Mouse (Mus musculus): ENCODE data around the gene Hnrnpdl. TPM values are rescaled to one million over a fixed set of nuclear protein-coding genes. Genes with fewer than 3 reads are reported as not detected.
A peak's percentile ranks its signal among the peaks of the same experiment; 100 is the strongest.

The Hnrnpdl gene
- polyA plus RNA-seq, 1 experiment from 2014 or later = 148 TPM

DNA sequence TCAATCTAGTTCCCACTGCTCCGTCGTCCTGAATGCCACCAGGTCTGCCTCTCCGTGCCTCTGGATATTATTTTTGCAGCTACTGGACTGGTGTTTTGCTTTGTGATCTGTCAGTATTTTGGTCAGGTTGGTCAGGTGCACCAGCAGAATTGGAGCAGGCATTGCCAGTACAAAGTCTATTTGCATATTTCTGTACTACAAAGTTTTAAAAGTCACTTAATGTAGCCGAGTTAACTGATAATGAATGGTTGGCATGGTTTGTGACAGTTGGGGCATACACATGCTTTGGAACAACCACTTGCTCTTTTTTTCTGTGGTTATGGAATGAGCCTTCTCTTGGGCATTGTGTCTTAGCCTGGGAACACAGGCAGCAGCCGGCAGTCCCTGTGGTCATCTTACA, 5.2 kb upstream of the Hnrnpdl start:
- Histone ChIP-seq H3K4me1 (peaks cover 39% of the 10 kb centered on the region; the same call in 1 of the 2 replicates), H3K9ac (no peak overlapping the region), H3K27me3 (no peaks in the 10 kb centered on the region), H3K4me2 (no peak overlapping the region), H3K9me3 (no peaks in the 10 kb centered on the region), H3K27ac (no peak overlapping the region), H3K36me3 (0 out of 2 replicates have a peak, but pooled peaks cover 3% of the 10 kb centered on the region), H3K4me3 (no peak overlapping the region)
- 72% methylated on average over 5 of the region's 5 CpGs for WGBS
- ATAC-seq (ENCODE audit: insufficient number of reproducible peaks, low FRiP score, low TSS enrichment, low read depth) = no peak

DNA sequence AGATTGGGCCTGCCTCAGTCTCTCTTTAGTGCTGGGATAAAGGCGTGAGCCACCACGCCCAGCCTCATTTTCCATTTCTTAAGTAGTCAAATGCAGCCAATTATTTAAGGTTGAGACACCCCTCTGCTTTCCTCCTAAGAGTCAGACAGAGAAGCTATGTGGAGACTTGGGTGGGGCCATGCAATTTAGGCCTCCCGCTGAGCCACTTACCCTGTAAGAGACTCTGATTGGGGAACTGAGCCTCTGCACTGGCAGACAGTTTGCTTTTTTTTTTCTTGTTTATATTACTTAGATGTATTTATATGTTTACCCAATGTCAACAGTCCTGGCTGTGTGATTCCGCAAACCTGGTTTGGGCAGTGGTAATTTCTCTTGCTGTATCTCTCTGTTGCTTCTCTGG, 4.6 kb upstream of the Hnrnpdl start:
- Histone ChIP-seq H3K27me3 (no peaks in the 10 kb centered on the region), H3K4me2 (no peak overlapping the region), H3K9ac (no peak overlapping the region), H3K9me3 (no peaks in the 10 kb centered on the region), H3K4me1 (peaks cover 39% of the 10 kb centered on the region; the same call in 1 of the 2 replicates), H3K27ac (no peak overlapping the region), H3K4me3 (no peak overlapping the region), H3K36me3 (0 out of 2 replicates have a peak, but pooled peaks cover 3% of the 10 kb centered on the region)
- no peak for ATAC-seq (ENCODE audit: insufficient number of reproducible peaks, low FRiP score, low TSS enrichment, low read depth)
- 71% methylated on average over 4 of the region's 4 CpGs for WGBS

DNA sequence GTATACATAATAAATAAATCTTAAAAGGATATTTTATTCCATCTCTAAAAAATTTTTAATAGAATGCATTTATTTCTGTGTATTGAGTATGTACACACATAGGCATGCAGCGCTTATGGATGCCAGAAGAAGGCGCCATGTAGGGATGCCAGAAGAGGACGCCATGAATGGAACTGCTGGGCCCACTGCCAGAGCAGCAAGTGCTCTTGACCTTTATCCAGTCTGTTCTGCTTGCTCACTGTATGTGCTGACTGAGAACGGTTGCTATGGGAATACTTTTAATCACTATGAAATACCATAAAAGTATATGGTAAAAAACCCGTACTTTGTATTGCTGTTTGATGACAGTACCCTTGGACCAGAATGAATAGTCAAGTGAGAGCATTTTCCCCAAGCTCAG, 3.9 kb upstream of the Hnrnpdl start:
- WGBS = 72% methylated on average over 5 of the region's 5 CpGs
- Histone ChIP-seq H3K4me3 (no peak overlapping the region), H3K4me2 (no peak overlapping the region), H3K9me3 (no peaks in the 10 kb centered on the region), H3K9ac (no peak overlapping the region), H3K27ac (no peak overlapping the region), H3K4me1 (peaks cover 32% of the 10 kb centered on the region; the same call in 1 of the 2 replicates), H3K27me3 (no peaks in the 10 kb centered on the region), H3K36me3 (0 out of 2 replicates have a peak, but pooled peaks cover 3% of the 10 kb centered on the region)
- ATAC-seq (ENCODE audit: insufficient number of reproducible peaks, low FRiP score, low TSS enrichment, low read depth) = no peak

DNA sequence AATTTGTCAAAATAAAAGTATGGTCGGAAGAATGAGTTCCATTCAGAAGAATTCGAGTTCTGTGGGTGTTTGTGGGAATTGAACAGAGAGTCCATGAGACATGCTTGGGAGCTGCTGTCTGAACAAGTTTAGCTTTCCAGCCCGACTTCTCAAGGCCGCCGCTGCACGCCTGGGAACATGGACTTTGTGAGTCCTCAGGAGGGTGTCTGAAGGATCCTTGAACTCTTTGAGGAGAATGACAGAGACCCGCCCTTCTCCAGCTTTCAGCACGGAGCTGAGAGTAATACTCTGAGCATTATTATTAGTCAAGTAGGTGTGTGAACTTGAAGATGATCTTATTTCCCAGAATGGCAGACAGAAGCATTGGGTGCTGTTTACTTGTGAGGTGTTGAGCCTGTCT, 3.0 kb upstream of the Hnrnpdl start:
- Histone ChIP-seq H3K27me3 (no peaks in the 10 kb centered on the region), H3K4me1 (peaks cover 23% of the 10 kb centered on the region; the same call in 1 of the 2 replicates), H3K4me2 (no peak overlapping the region), H3K36me3 (0 out of 2 replicates have a peak, but pooled peaks cover 3% of the 10 kb centered on the region), H3K27ac (no peak overlapping the region), H3K9me3 (no peaks in the 10 kb centered on the region), H3K9ac (no peak overlapping the region), H3K4me3 (no peak overlapping the region)
- WGBS = 90% methylated on average over 8 of the region's 8 CpGs
- ATAC-seq (ENCODE audit: insufficient number of reproducible peaks, low FRiP score, low TSS enrichment, low read depth) = no peak

DNA sequence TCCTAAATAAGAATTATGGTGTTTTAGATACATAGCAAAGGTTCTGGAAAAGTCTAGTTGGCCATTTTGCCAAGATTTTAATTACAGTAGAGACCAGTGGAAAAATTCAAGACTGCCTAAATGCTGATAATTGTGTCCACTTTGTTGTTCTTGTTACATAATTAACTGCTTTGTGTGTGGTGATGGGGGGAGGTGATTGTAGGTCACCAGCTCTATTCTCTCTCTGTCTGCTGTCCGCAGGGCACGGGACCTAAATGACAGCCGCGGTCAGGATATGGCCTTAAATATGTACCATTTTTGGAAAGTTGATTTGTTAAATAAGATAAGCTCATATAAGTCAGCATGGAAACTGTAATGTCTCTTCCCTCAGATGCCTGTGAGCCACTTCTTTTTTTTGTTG, 1.8 kb upstream of the Hnrnpdl start:
- 0 out of 2 replicates have a peak, but pooled peaks cover 10% of the 10 kb centered on the region for H3K36me3 ChIP-seq
- peak overlapping the region; percentile 79; the same call in 1 of the 2 replicates for H3K4me2 ChIP-seq
- H3K27ac ChIP-seq = no peak overlapping the region
- 82% methylated on average over 4 of the region's 4 CpGs for WGBS
- no peaks in the 10 kb centered on the region for H3K9me3 ChIP-seq
- 0 out of 2 replicates have a peak overlapping the region, but pooled peaks have one; percentile 14 for H3K9ac ChIP-seq
- no peak for ATAC-seq (ENCODE audit: insufficient number of reproducible peaks, low FRiP score, low TSS enrichment, low read depth)
- peaks cover 28% of the 10 kb centered on the region for H3K4me1 ChIP-seq
- H3K27me3 ChIP-seq = no peaks in the 10 kb centered on the region
- no peak overlapping the region; the same call in 1 of the 2 replicates for H3K4me3 ChIP-seq

DNA sequence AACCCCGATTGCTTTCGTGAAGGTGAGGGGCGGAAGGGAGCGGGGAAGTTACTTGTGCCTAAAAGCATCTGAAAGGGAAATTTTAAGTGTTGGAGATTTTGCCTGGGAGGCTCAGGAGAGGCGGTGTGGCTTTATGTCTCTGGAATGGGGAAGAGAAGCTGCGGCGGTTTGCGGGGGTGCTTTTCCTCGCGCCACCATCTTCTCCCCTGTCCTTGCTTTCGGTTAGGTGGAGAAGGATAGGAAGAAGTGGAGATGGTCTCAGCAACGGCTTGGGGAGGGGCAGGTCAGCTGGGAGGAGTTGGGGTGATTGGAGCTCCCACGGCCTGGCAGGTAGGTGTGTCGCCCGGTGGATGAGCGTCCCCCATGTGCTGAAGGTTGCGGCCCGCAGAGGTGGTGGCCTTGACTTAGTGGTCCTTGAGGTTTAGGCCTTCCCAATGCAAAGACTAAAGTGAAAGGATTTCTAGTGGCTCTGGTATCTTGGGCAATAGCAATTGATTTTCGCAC, 869 bp upstream of the Hnrnpdl start:
- Histone ChIP-seq H3K9ac (peak overlapping the region; percentile 67), H3K4me1 (peaks cover 28% of the 10 kb centered on the region), H3K27me3 (no peaks in the 10 kb centered on the region), H3K36me3 (peaks cover 12% of the 10 kb centered on the region; the same call in 1 of the 2 replicates), H3K4me3 (peak overlapping the region; percentile 96), H3K27ac (peak overlapping the region; percentile 99), H3K9me3 (no peaks in the 10 kb centered on the region), H3K4me2 (peak overlapping the region; percentile 79)
- WGBS = under 1% methylated on average over 19 of the region's 19 CpGs
- ATAC-seq (ENCODE audit: insufficient number of reproducible peaks, low FRiP score, low TSS enrichment, low read depth) = no peak

DNA sequence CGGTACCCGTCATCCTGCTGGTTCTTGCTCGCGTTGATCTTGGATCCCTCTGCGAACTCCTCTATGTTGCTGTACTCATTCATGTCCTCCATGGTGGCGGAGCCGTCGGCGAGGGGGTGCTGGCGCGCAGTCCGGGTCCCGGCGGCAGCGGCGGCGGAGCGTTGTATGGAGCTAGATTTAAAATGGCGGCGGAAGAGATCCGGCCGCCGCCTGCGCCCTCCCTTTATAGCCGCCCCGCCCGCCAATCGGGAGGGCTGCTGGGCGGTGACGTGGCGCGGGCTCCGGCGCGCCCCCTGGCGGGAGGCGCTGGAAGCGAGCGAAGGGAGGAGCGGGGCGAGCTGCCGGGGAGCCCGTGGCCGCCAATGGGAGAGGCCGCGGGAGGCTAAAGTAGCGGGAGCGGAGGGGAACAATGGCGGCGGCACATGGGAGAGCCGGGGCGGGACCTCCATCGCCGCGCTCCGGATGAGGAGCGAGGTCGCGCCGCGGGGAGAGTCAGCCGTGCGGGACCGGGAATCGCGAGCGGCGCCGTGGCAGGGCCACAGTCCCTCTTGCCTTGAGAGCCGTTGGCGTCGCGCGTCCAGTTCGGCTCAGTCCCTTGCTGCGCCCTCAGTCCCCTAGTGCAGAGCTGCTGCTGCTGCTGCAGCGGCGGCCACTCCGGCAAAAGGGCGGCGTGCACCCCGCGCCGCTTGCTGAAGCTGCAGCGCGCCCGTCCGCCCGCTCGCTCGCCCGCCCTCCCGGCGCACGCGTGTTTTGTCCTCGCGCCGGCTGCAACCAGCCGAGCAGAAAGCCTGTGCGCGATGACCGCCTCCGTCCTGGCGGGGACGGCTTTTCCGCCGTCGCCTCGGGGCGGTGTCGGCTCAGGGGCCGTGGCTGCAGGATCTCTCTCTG, 506 bp downstream of the Hnrnpdl start:
- peak overlapping the region; percentile 99 for H3K27ac ChIP-seq
- H3K9ac ChIP-seq = peak overlapping the region; percentile 99
- WGBS = under 1% methylated on average over 113 of the region's 113 CpGs
- ATAC-seq (ENCODE audit: insufficient number of reproducible peaks, low FRiP score, low TSS enrichment, low read depth) = peak; percentile 76
- H3K4me3 ChIP-seq = peak overlapping the region; percentile 96
- no peaks in the 10 kb centered on the region for H3K9me3 ChIP-seq
- H3K27me3 ChIP-seq = no peaks in the 10 kb centered on the region
- peak overlapping the region; percentile 79 for H3K4me2 ChIP-seq
- peaks cover 22% of the 10 kb centered on the region for H3K4me1 ChIP-seq
- peaks cover 24% of the 10 kb centered on the region for H3K36me3 ChIP-seq

DNA sequence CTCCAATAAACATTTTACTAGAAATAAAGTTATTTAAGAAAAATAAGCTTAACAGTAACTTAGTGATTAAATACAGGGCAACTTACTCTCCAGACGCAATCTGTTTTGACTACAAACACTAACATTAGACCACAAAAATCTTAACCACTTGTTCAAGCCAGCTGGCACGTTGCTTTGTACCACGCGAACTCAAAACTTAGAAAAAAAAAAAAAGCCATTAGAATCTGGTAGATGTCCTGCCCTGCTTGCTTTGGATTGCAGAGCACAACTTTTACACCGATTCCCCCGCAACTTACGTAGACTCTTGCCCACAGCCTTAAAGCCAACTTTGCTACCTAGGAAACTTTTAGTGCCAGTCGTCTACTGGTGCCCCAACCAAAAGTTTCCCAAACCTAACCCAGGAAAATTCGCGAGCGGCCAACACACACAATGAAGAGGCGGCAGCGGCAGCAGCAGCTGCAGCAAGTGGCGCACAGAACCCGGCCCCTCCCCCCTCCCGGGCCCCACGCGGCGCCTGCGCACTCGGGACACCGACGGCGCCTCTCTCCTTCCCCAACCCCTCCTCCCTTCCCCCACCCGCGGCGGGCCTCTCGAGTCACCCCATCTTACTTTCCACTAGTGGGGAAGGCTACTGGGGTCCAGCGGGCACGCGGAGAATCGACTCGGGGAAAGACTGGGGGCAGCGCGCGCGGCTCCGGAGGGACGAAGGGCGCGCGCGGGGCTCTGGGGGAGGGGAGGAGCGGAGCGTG, 1.3 kb downstream of the Hnrnpdl start:
- no peaks in the 10 kb centered on the region for H3K27me3 ChIP-seq
- peaks cover 30% of the 10 kb centered on the region for H3K36me3 ChIP-seq
- peaks cover 17% of the 10 kb centered on the region for H3K4me1 ChIP-seq
- peak; percentile 49 for ATAC-seq (ENCODE audit: insufficient number of reproducible peaks, low FRiP score, low TSS enrichment, low read depth)
- H3K9me3 ChIP-seq = no peaks in the 10 kb centered on the region
- H3K27ac ChIP-seq = peak overlapping the region; percentile 99
- peak overlapping the region; percentile 96 for H3K4me3 ChIP-seq
- 1% methylated on average over 44 of the region's 45 CpGs for WGBS
- H3K4me2 ChIP-seq = peak overlapping the region; percentile 60
- peak overlapping the region; percentile 99 for H3K9ac ChIP-seq

DNA sequence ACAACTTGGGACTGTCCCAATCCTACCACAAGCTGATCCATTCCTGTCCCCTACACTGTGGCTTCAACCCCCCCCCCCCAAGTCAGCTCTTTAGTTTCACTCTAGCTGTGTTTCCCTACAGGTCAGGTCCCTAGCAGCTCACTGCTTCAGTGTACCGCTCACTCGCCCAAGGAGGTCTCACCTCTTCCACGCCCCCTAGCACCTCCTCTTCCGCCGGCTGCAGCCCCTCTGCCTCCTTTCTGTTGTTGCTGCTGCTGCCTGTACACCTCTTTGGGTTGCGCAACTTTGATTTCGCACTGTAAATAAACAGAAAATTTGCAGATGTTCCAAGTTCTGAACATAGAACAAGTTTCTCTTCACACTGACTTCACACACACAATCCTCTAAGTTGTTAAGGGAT, 2.8 kb downstream of the Hnrnpdl start:
- Histone ChIP-seq H3K9ac (0 out of 2 replicates have a peak overlapping the region, but pooled peaks have one; percentile 14), H3K4me2 (peak overlapping the region; percentile 60), H3K27ac (no peak overlapping the region), H3K4me1 (peaks cover 17% of the 10 kb centered on the region), H3K9me3 (no peaks in the 10 kb centered on the region), H3K27me3 (no peaks in the 10 kb centered on the region), H3K4me3 (peak overlapping the region; percentile 96), H3K36me3 (peaks cover 39% of the 10 kb centered on the region)
- no peak for ATAC-seq (ENCODE audit: insufficient number of reproducible peaks, low FRiP score, low TSS enrichment, low read depth)
- 14% methylated on average over 7 of the region's 7 CpGs for WGBS

DNA sequence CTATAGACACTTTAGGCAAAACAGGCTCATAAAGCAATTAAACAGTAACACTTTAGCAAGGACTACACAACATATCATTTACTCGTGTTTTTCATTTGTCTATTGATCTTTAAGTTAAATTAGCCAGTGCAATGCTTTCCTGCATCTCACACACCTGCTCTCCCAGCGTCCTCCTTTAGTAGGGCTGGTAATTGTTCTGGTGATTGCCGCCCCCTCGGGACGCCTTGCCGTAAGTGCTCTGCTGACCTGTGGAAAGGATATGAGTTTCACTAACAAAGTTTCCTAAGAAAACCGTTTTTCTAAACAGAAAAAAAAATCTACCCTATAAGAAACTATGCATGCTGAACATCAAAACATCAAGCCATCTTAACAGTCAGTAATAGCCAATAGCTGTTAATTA, 3.5 kb downstream of the Hnrnpdl start:
- no peak overlapping the region for H3K27ac ChIP-seq
- H3K4me3 ChIP-seq = no peak overlapping the region
- 41% methylated on average over 7 of the region's 7 CpGs for WGBS
- H3K27me3 ChIP-seq = no peaks in the 10 kb centered on the region
- no peak overlapping the region for H3K9ac ChIP-seq
- ATAC-seq (ENCODE audit: insufficient number of reproducible peaks, low FRiP score, low TSS enrichment, low read depth) = no peak
- peaks cover 41% of the 10 kb centered on the region for H3K36me3 ChIP-seq
- peaks cover 14% of the 10 kb centered on the region for H3K4me1 ChIP-seq
- no peaks in the 10 kb centered on the region for H3K9me3 ChIP-seq
- no peak overlapping the region for H3K4me2 ChIP-seq

DNA sequence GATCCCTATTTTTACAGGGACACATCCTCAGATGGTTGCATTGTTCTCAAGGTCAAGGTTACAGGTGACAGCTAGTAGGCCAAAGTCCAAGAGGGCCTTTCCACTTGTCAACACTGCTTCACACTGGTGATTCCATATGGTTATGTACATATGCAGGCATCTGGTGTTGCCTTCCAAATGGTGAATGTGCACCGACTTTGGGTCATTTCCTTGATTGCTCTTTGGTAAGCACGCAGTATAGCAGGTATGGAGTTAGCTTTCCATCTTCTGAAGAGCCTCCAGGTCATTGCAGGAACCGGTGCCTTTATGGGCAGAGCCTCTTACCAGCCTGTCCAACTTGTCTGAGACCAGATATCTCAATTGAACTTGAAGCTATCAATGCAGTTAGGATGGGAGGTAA, 6.8 kb downstream of the Hnrnpdl start:
- Histone ChIP-seq H3K4me3 (no peak overlapping the region), H3K27ac (no peak overlapping the region), H3K9me3 (no peaks in the 10 kb centered on the region), H3K36me3 (peaks cover 41% of the 10 kb centered on the region), H3K4me1 (peaks cover 15% of the 10 kb centered on the region), H3K27me3 (no peaks in the 10 kb centered on the region), H3K9ac (no peak overlapping the region), H3K4me2 (no peak overlapping the region)
- no peak for ATAC-seq (ENCODE audit: insufficient number of reproducible peaks, low FRiP score, low TSS enrichment, low read depth)
- WGBS = 68% methylated on average over 3 of the region's 3 CpGs
